Mouse (Mus musculus): ENCODE measurements around the gene Sprr2a1. TPM values are rescaled to one million over a fixed set of nuclear protein-coding genes. Genes with fewer than 3 reads are reported as not detected.

Sprr2a1 gene
- polyA plus RNA-seq (2021; fragmentation: Nextera tagmentation), result not detected in 2 replicates
- long read RNA-seq, experiment 1, result 0 reads
- long read RNA-seq, experiment 2, result 0 reads

GRCm38 (mm10) chr3:92215569-92215968, at the start of gene Sprr2a1, which contains the start of gene Sprr2a2:
Gene Sprr2a1, plus strand, starts transcription at chr3:92215799.
Gene Sprr2a2, plus strand, starts transcription at chr3:92215920.

Other genes with a start within 250 kb of the Sprr2a1 start
- gene Pglyrp3, start 201.2 kb upstream of the Sprr2a1 start, polyA plus RNA-seq (2021; fragmentation: Nextera tagmentation), result not detected in 2 replicates
- 2.6 and 10.8 TPM in 2 replicates for gene Lor, start 132.7 kb upstream of the Sprr2a1 start, polyA plus RNA-seq (2021; fragmentation: Nextera tagmentation)
- not detected in 2 replicates for gene Prr9, start 91.9 kb upstream of the Sprr2a1 start, polyA plus RNA-seq (2021; fragmentation: Nextera tagmentation)
- gene Lelp1, start 73.1 kb upstream of the Sprr2a1 start, polyA plus RNA-seq (2021; fragmentation: Nextera tagmentation), result not detected in 2 replicates
- not detected in 2 replicates for gene Sprr2a2, start 121 bp downstream of the Sprr2a1 start, polyA plus RNA-seq (2021; fragmentation: Nextera tagmentation)
- gene Sprr2a3, start 69.6 kb downstream of the Sprr2a1 start, polyA plus RNA-seq (2021; fragmentation: Nextera tagmentation), result not detected in 2 replicates
- gene Sprr2b, start 100.8 kb downstream of the Sprr2a1 start, polyA plus RNA-seq (2021; fragmentation: Nextera tagmentation), result not detected in 2 replicates
- gene Sprr2d, start 123.3 kb downstream of the Sprr2a1 start, polyA plus RNA-seq (2021; fragmentation: Nextera tagmentation), result not detected in 2 replicates
- gene Sprr2e, start 136.3 kb downstream of the Sprr2a1 start, polyA plus RNA-seq (2021; fragmentation: Nextera tagmentation), result not detected in 2 replicates
- not detected in 2 replicates for gene Sprr2f, start 149.4 kb downstream of the Sprr2a1 start, polyA plus RNA-seq (2021; fragmentation: Nextera tagmentation)
- gene Sprr2h, start 169.9 kb downstream of the Sprr2a1 start, polyA plus RNA-seq (2021; fragmentation: Nextera tagmentation), result not detected in 2 replicates
- not detected in 2 replicates for gene Sprr2i, start 192.2 kb downstream of the Sprr2a1 start, polyA plus RNA-seq (2021; fragmentation: Nextera tagmentation)
- gene Sprr2j-ps, start 202.3 kb downstream of the Sprr2a1 start, polyA plus RNA-seq (2021; fragmentation: Nextera tagmentation), result not detected in 2 replicates
- 1.4 and 1.7 TPM in 2 replicates for gene Gm9774, start 213.6 kb downstream of the Sprr2a1 start, polyA plus RNA-seq (2021; fragmentation: Nextera tagmentation)
- not detected in 2 replicates for gene Sprr2k, start 216.8 kb downstream of the Sprr2a1 start, polyA plus RNA-seq (2021; fragmentation: Nextera tagmentation)
- gene Sprr1b, start 223.0 kb downstream of the Sprr2a1 start, polyA plus RNA-seq (2021; fragmentation: Nextera tagmentation), result not detected in 2 replicates
- not detected in 2 replicates for gene Sprr3, start 242.9 kb downstream of the Sprr2a1 start, polyA plus RNA-seq (2021; fragmentation: Nextera tagmentation)

Data from left cerebral cortex, adult 6 months (tissue).